Mouse (Mus musculus): ENCODE results near the gene Palm. TPM values are rescaled to one million over a fixed set of nuclear protein-coding genes. Genes with fewer than 3 reads are reported as not detected.

The Palm gene
- total and polyA plus RNA-seq, 2 experiments from 2014 or later, result 156 to 242 TPM

- no peaks in the 10 kb centered on the region for H3K9me3 ChIP-seq (ENCODE audit: low read length)
- peaks cover 11% of the 10 kb centered on the region; the same call in 1 of the 2 replicates for H3K4me1 ChIP-seq (ENCODE audit: insufficient read depth, low read length)
- ATAC-seq (no peak), DNase-seq (ENCODE audit: low spot score) (no peak)
- no peak overlapping the region for H3K4me2 ChIP-seq (ENCODE audit: low read depth, low read length)
- no peak overlapping the region for H3K4me3 ChIP-seq (ENCODE audit: low read length)
- no peak for TF ChIP-seq CTCF (IDR thresholded peaks at IDR 0.05; ENCODE audit: low read depth)
- no peak overlapping the region for H3K27ac ChIP-seq
- no peak overlapping the region for H3K9ac ChIP-seq (replicated peaks; ENCODE audit: low read length)
- H3K27me3 ChIP-seq (ENCODE audit: insufficient read depth, low read length), result peaks cover 10% of the 10 kb centered on the region; the same call in 1 of the 2 replicates
- no peaks in the 10 kb centered on the region for H3K36me3 ChIP-seq (ENCODE audit: insufficient read depth, low read length)
- WGBS, result 94% methylated on average over 3 of the region's 3 CpGs
These were observed 21.1 kb upstream of the Palm start for GRCm38 (mm10) chr10:79772320-79772719.

DNA sequence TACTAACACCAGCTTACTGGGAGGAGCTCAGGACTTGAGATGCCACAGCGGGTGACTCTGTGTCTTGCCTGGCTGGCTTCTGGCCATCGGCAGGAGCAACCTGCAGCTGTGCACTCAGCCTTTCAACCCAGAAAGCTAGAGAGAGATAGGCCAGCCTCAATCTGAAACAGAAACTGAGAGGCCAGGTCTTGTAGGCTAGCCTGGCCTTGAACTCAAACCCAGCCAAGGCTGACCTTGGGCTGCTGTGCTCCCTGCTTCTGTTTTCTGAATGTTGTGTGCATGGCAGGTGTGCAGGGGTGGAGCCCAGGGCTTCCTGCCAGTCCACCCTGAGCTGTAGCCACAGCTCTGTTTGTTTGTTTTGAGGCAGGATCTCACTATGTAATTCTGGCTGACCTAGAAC is 20.2 kb upstream of the Palm start:
- WGBS, result 74% methylated on average over 2 of the region's 2 CpGs
- H3K9ac ChIP-seq (replicated peaks; ENCODE audit: low read length), result no peak overlapping the region
- H3K27ac ChIP-seq, result no peak overlapping the region
- H3K36me3 ChIP-seq (ENCODE audit: insufficient read depth, low read length), result no peaks in the 10 kb centered on the region
- no peak for DNase-seq (ENCODE audit: low spot score)
- no peaks in the 10 kb centered on the region for H3K9me3 ChIP-seq (ENCODE audit: low read length)
- no peak for ATAC-seq
- no peak overlapping the region for H3K4me3 ChIP-seq (ENCODE audit: low read length)
- H3K4me1 ChIP-seq (ENCODE audit: insufficient read depth, low read length), result peaks cover 6% of the 10 kb centered on the region; the same call in 1 of the 2 replicates
- peaks cover 14% of the 10 kb centered on the region; the same call in 1 of the 2 replicates for H3K27me3 ChIP-seq (ENCODE audit: insufficient read depth, low read length)
- no peak overlapping the region for H3K4me2 ChIP-seq (ENCODE audit: low read depth, low read length)
- no peak for TF ChIP-seq CTCF (IDR thresholded peaks at IDR 0.05; ENCODE audit: low read depth)

- H3K9me3 ChIP-seq (ENCODE audit: low read length), result no peaks in the 10 kb centered on the region
- no peaks in the 10 kb centered on the region for H3K36me3 ChIP-seq (ENCODE audit: insufficient read depth, low read length)
- peak; percentile 50 for TF ChIP-seq CTCF (IDR thresholded peaks at IDR 0.05; ENCODE audit: low read depth)
- peaks cover 5% of the 10 kb centered on the region; the same call in 1 of the 2 replicates for H3K4me1 ChIP-seq (ENCODE audit: insufficient read depth, low read length)
- no peak overlapping the region for H3K27ac ChIP-seq
- 55% methylated on average over 5 of the region's 5 CpGs for WGBS
- H3K4me2 ChIP-seq (ENCODE audit: low read depth, low read length), result no peak overlapping the region
- ATAC-seq (no peak), DNase-seq (ENCODE audit: low spot score) (no peak)
- H3K4me3 ChIP-seq (ENCODE audit: low read length), result no peak overlapping the region
- no peak overlapping the region for H3K9ac ChIP-seq (replicated peaks; ENCODE audit: low read length)
- peaks cover 14% of the 10 kb centered on the region; the same call in 1 of the 2 replicates for H3K27me3 ChIP-seq (ENCODE audit: insufficient read depth, low read length)
These were observed 18.7 kb upstream of the Palm start for GRCm38 (mm10) chr10:79774486-79775279.

- no peak for TF ChIP-seq CTCF (IDR thresholded peaks at IDR 0.05; ENCODE audit: low read depth)
- no peak within 1 kb of the TSS for H3K27ac ChIP-seq
- H3K9ac ChIP-seq (replicated peaks; ENCODE audit: low read length), result no peak within 1 kb of the TSS
- no peak for DNase-seq (ENCODE audit: low spot score)
- peak within 1 kb of the TSS; percentile 47 for H3K4me2 ChIP-seq (ENCODE audit: low read depth, low read length)
- no peak for ATAC-seq
- H3K9me3 ChIP-seq (ENCODE audit: low read length), result no peaks in the 10 kb centered on the region
- H3K4me1 ChIP-seq (ENCODE audit: insufficient read depth, low read length), result peaks cover 9% of the 10 kb centered on the region
- H3K4me3 ChIP-seq (ENCODE audit: low read length), result peak within 1 kb of the TSS; percentile 18
- H3K36me3 ChIP-seq (ENCODE audit: insufficient read depth, low read length), result no peaks in the 10 kb centered on the region
- peaks cover 14% of the 10 kb centered on the region; the same call in 1 of the 2 replicates for H3K27me3 ChIP-seq (ENCODE audit: insufficient read depth, low read length)
- 4% methylated on average over 38 of the region's 39 CpGs for WGBS
These were observed 16.3 kb upstream of the Palm start, which contains the start of gene Fstl3 for GRCm38 (mm10) chr10:79777103-79777531. Gene Fstl3 (plus strand): TSS chr10:79777272.

- H3K4me2 ChIP-seq (ENCODE audit: low read depth, low read length), result no peak overlapping the region
- no peak overlapping the region for H3K27ac ChIP-seq
- H3K9ac ChIP-seq (replicated peaks; ENCODE audit: low read length), result no peak overlapping the region
- ATAC-seq, result no peak
- H3K4me3 ChIP-seq (ENCODE audit: low read length), result no peak overlapping the region
- 8% methylated on average over 15 of the region's 15 CpGs for WGBS
- no peak for TF ChIP-seq CTCF (IDR thresholded peaks at IDR 0.05; ENCODE audit: low read depth)
- no peaks in the 10 kb centered on the region for H3K9me3 ChIP-seq (ENCODE audit: low read length)
- no peaks in the 10 kb centered on the region for H3K36me3 ChIP-seq (ENCODE audit: insufficient read depth, low read length)
- peaks cover 14% of the 10 kb centered on the region; the same call in 1 of the 2 replicates for H3K27me3 ChIP-seq (ENCODE audit: insufficient read depth, low read length)
- DNase-seq (ENCODE audit: low spot score), result peak; percentile 73
- peaks cover 9% of the 10 kb centered on the region for H3K4me1 ChIP-seq (ENCODE audit: insufficient read depth, low read length)
These were observed 15.4 kb upstream of the Palm start for GRCm38 (mm10) chr10:79778006-79778405.

DNA sequence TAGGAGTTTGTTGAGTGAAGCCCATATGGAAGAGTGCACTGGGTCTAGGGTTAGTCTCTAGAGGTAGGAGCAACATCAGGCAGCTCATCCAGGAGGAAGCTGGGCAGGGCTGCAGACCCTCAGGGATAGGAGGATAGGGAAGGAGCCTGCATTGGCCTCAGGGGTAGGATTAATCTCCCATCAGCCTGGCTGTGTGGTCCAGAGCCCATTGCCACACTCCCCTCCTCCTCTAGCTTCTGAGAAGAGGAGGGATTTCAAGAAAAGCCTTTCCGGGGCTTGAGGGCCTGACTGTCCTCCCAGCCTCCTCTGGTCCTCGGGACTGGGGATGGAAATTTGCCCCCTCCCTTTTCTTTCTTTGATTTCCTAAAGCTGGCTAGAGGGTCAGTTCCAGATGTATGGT is 14.2 kb upstream of the Palm start:
- Histone ChIP-seq H3K4me1 (ENCODE audit: insufficient read depth, low read length) (peaks cover 9% of the 10 kb centered on the region), H3K27me3 (ENCODE audit: insufficient read depth, low read length) (peaks cover 14% of the 10 kb centered on the region; the same call in 1 of the 2 replicates), H3K36me3 (ENCODE audit: insufficient read depth, low read length) (no peaks in the 10 kb centered on the region), H3K9me3 (ENCODE audit: low read length) (no peaks in the 10 kb centered on the region), H3K9ac (replicated peaks; ENCODE audit: low read length) (no peak overlapping the region), H3K27ac (no peak overlapping the region), H3K4me3 (ENCODE audit: low read length) (no peak overlapping the region), H3K4me2 (ENCODE audit: low read depth, low read length) (no peak overlapping the region)
- WGBS, result 7% methylated on average over 2 of the region's 2 CpGs
- ATAC-seq, result no peak
- TF ChIP-seq CTCF (IDR thresholded peaks at IDR 0.05; ENCODE audit: low read depth), result no peak
- DNase-seq (ENCODE audit: low spot score), result no peak
